Mouse (Mus musculus): ENCODE data around the gene Vps13a.
A peak's percentile ranks its signal among the peaks of the same experiment; 100 is the strongest.

Vps13a gene

DNA sequence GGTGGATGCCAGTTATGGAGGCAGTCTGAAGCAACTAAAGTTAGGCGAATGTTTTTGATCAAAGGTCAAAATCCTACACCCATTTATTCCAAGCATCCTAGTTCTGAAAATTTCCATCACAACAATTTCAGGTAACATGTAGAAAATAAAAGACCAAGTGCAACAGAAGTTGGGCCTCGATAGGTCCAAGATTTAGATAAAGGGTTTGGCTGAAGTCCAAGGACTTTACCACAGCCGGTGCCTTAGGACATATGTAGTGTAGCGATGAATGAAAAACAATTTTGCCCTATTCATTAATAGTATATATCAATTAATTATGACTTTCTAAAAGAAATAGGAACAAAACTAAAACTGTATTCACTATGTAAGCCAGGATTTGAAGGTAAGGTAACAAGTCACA is 157.6 kb downstream of the Vps13a start:
- Histone ChIP-seq H3K9me3 (ENCODE audit: low read length) (no peaks in the 10 kb centered on the region), H3K27me3 (ENCODE audit: insufficient read depth, low read length) (no peaks in the 10 kb centered on the region), H3K36me3 (ENCODE audit: insufficient read depth, low read length) (no peaks in the 10 kb centered on the region), H3K4me3 (replicated peaks; ENCODE audit: low read length) (no peak overlapping the region), H3K4me1 (replicated peaks; ENCODE audit: low read depth, low read length) (peaks cover 20% of the 10 kb centered on the region)
- TF ChIP-seq NANOG (IDR thresholded peaks at IDR 0.05; ENCODE audit: borderline replicate concordance, low read length) (no peak), POU5F1 (IDR thresholded peaks at IDR 0.05; ENCODE audit: borderline replicate concordance, low read length) (no peak), CTCF (conservative IDR thresholded peaks at IDR 0.05; ENCODE audit: low read length) (no peak)

DNA sequence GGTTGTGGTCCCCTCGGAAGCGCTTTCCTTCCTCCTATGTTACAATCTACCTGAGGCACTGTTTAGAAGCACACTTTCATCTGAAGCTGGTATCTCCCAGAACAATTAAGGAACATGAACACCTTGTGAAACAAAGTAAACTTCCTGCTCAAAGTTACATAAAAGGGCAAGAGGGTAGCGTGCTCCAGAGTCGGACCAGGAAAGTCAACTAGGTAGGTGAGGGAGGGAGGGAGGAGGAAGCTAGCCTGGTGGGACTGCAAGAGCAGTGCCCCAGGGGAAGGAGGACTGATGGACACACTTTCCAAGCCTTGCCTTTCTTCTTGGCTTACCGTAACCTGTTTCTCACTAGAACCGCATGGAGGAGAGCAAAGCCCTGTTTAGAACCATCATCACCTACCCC is 173.1 kb downstream of the Vps13a start:
- TF ChIP-seq NANOG (IDR thresholded peaks at IDR 0.05; ENCODE audit: borderline replicate concordance, low read length), result no peak
- 0 out of 2 replicates have a peak, but pooled peaks cover 3% of the 10 kb centered on the region for H3K4me1 ChIP-seq (replicated peaks; ENCODE audit: low read depth, low read length)
- H3K4me3 ChIP-seq (replicated peaks; ENCODE audit: low read length), result no peak overlapping the region
- H3K9me3 ChIP-seq (ENCODE audit: low read length), result no peaks in the 10 kb centered on the region
- H3K36me3 ChIP-seq (ENCODE audit: insufficient read depth, low read length), result peaks cover 12% of the 10 kb centered on the region; the same call in 1 of the 2 replicates
- H3K27me3 ChIP-seq (ENCODE audit: insufficient read depth, low read length), result no peaks in the 10 kb centered on the region

- Histone ChIP-seq H3K9me3 (ENCODE audit: low read length) (no peaks in the 10 kb centered on the region), H3K27me3 (ENCODE audit: insufficient read depth, low read length) (peaks cover 8% of the 10 kb centered on the region), H3K4me3 (replicated peaks; ENCODE audit: low read length) (no peak overlapping the region), H3K4me1 (replicated peaks; ENCODE audit: low read depth, low read length) (peaks cover 47% of the 10 kb centered on the region), H3K36me3 (ENCODE audit: insufficient read depth, low read length) (no peaks in the 10 kb centered on the region)
- no peak for TF ChIP-seq POU5F1 (IDR thresholded peaks at IDR 0.05; ENCODE audit: borderline replicate concordance, low read length)
- no peak for TF ChIP-seq NANOG (IDR thresholded peaks at IDR 0.05; ENCODE audit: borderline replicate concordance, low read length)
- TF ChIP-seq CTCF (conservative IDR thresholded peaks at IDR 0.05; ENCODE audit: low read length), result no peak
Measured at GRCm38 (mm10) chr19:16602026-16602425, 178.7 kb downstream of the Vps13a start.

- Histone ChIP-seq H3K27me3 (ENCODE audit: insufficient read depth, low read length) (peaks cover 11% of the 10 kb centered on the region), H3K9me3 (ENCODE audit: low read length) (no peaks in the 10 kb centered on the region), H3K36me3 (ENCODE audit: insufficient read depth, low read length) (no peaks in the 10 kb centered on the region), H3K4me3 (replicated peaks; ENCODE audit: low read length) (peak overlapping the region; percentile 37; the same call in 1 of the 2 replicates), H3K4me1 (replicated peaks; ENCODE audit: low read depth, low read length) (peaks cover 47% of the 10 kb centered on the region)
- TF ChIP-seq NANOG (IDR thresholded peaks at IDR 0.05; ENCODE audit: borderline replicate concordance, low read length) (no peak), CTCF (conservative IDR thresholded peaks at IDR 0.05; ENCODE audit: low read length) (peak; percentile 100)
Measured at GRCm38 (mm10) chr19:16599298-16599970, 181.3 kb downstream of the Vps13a start.

- Histone ChIP-seq H3K4me3 (replicated peaks; ENCODE audit: low read length) (peak overlapping the region; percentile 57), H3K9me3 (ENCODE audit: low read length) (no peaks in the 10 kb centered on the region), H3K4me1 (replicated peaks; ENCODE audit: low read depth, low read length) (peaks cover 47% of the 10 kb centered on the region), H3K27me3 (ENCODE audit: insufficient read depth, low read length) (peaks cover 11% of the 10 kb centered on the region), H3K36me3 (ENCODE audit: insufficient read depth, low read length) (no peaks in the 10 kb centered on the region)
- TF ChIP-seq NANOG (IDR thresholded peaks at IDR 0.05; ENCODE audit: borderline replicate concordance, low read length) (no peak), POU5F1 (IDR thresholded peaks at IDR 0.05; ENCODE audit: borderline replicate concordance, low read length) (no peak)
Measured at GRCm38 (mm10) chr19:16598653-16599297, 182.0 kb downstream of the Vps13a start.

GRCm38 (mm10) chr19:16597216-16597615 is 183.5 kb downstream of the Vps13a start:
- Histone ChIP-seq H3K4me3 (replicated peaks; ENCODE audit: low read length) (no peak overlapping the region), H3K4me1 (replicated peaks; ENCODE audit: low read depth, low read length) (peaks cover 43% of the 10 kb centered on the region), H3K9me3 (ENCODE audit: low read length) (no peaks in the 10 kb centered on the region), H3K27me3 (ENCODE audit: insufficient read depth, low read length) (peaks cover 11% of the 10 kb centered on the region), H3K36me3 (ENCODE audit: insufficient read depth, low read length) (no peaks in the 10 kb centered on the region)
- TF ChIP-seq CTCF (conservative IDR thresholded peaks at IDR 0.05; ENCODE audit: low read length) (no peak), NANOG (IDR thresholded peaks at IDR 0.05; ENCODE audit: borderline replicate concordance, low read length) (no peak), POU5F1 (IDR thresholded peaks at IDR 0.05; ENCODE audit: borderline replicate concordance, low read length) (no peak)

DNA sequence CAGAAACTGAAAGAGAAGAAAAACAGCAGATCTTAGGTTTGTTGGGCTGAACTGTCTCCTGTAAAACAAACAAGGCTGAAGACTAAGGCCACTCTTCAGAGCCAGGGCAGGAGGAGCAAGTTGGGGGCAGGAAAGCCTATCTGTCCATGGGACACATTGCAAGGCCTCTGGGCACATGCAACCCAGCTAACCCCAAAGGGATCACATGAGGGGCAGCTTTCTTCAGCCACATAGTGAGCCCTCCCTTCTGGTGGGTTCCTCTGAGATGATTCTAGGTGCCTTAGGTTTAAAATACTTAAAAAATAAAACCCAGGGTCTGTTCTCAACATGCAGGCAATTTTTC is 186.8 kb downstream of the Vps13a start:
- no peak overlapping the region for H3K4me3 ChIP-seq (replicated peaks; ENCODE audit: low read length)
- H3K27me3 ChIP-seq (ENCODE audit: insufficient read depth, low read length), result peaks cover 11% of the 10 kb centered on the region
- H3K36me3 ChIP-seq (ENCODE audit: insufficient read depth, low read length), result no peaks in the 10 kb centered on the region
- TF ChIP-seq CTCF (conservative IDR thresholded peaks at IDR 0.05; ENCODE audit: low read length) (no peak), POU5F1 (IDR thresholded peaks at IDR 0.05; ENCODE audit: borderline replicate concordance, low read length) (no peak), NANOG (IDR thresholded peaks at IDR 0.05; ENCODE audit: borderline replicate concordance, low read length) (no peak)
- H3K4me1 ChIP-seq (replicated peaks; ENCODE audit: low read depth, low read length), result peaks cover 23% of the 10 kb centered on the region
- no peaks in the 10 kb centered on the region for H3K9me3 ChIP-seq (ENCODE audit: low read length)

- Histone ChIP-seq H3K27me3 (ENCODE audit: insufficient read depth, low read length) (peaks cover 11% of the 10 kb centered on the region), H3K4me3 (replicated peaks; ENCODE audit: low read length) (no peak overlapping the region), H3K36me3 (ENCODE audit: insufficient read depth, low read length) (no peaks in the 10 kb centered on the region), H3K9me3 (ENCODE audit: low read length) (no peaks in the 10 kb centered on the region), H3K4me1 (replicated peaks; ENCODE audit: low read depth, low read length) (peaks cover 19% of the 10 kb centered on the region)
- no peak for TF ChIP-seq CTCF (conservative IDR thresholded peaks at IDR 0.05; ENCODE audit: low read length)
- no peak for TF ChIP-seq NANOG (IDR thresholded peaks at IDR 0.05; ENCODE audit: borderline replicate concordance, low read length)
- TF ChIP-seq POU5F1 (IDR thresholded peaks at IDR 0.05; ENCODE audit: borderline replicate concordance, low read length), result no peak
Measured at GRCm38 (mm10) chr19:16593256-16593974, 187.3 kb downstream of the Vps13a start.
